Mouse (Mus musculus): ENCODE data around the gene Cbx1. TPM values are rescaled to one million over a fixed set of nuclear protein-coding genes. Genes with fewer than 3 reads are reported as not detected.
"Not testable (repeated sequence)": the region's sequence is repeated elsewhere in the genome, so short reads cannot be mapped to it uniquely, and the experiment has no call there.

The Cbx1 gene
- total and polyA plus RNA-seq, 3 experiments = 132 to 368 (median 152) TPM

DNA sequence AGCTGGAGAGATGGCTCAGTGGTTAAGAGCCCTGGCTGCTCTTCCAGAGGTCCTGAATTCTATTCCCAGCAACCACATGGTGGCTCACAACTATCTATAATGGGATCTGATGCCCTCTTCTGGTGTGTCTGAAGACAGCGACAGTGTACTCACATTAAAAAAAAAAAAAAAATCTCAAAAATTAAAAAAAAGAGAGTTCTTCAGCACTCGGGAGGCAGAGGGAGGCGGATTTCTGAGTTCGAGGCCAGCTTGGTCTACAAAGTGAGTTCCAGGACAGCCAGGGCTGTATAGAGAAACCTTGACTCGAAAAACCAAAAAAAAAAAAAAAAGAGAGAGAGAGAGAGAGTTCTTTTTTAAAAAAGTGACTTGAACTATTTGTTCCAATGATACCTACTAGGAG lies 60.2 kb downstream of the Cbx1 start:
- H3K27ac ChIP-seq (ENCODE audit: control insufficient read depth, low read depth, low read length); H3K27me3 ChIP-seq (ENCODE audit: control insufficient read depth in 1 of 2, insufficient read depth in 2 of 2, low read length in 2 of 2); H3K9me3 ChIP-seq (replicated peaks; ENCODE audit: insufficient read depth, low read length); DNase-seq (ENCODE audit: low read depth, low spot score); H3K4me1 ChIP-seq (ENCODE audit: control insufficient read depth in 1 of 2, insufficient read depth in 2 of 2, low read length in 2 of 2); H3K79me2 ChIP-seq (ENCODE audit: control insufficient read depth, insufficient read depth, low read length, poor library complexity); H3K9ac ChIP-seq (ENCODE audit: control insufficient read depth, low read depth, low read length, poor library complexity, severe bottlenecking); H3K36me3 ChIP-seq (ENCODE audit: control insufficient read depth in 1 of 2, insufficient read depth in 2 of 2, low read length in 2 of 2): not testable (repeated sequence)
- TF ChIP-seq ZNF384 (IDR thresholded peaks at IDR 0.05; ENCODE audit: low read depth, low read length) = peak; percentile 69
- peak overlapping the region; percentile 56; a peak in 3 of 4 replicates for H3K4me3 ChIP-seq (ENCODE audit: control insufficient read depth in 1 of 2, insufficient read depth in 1 of 2, low read depth in 2 of 2, low read length in 2 of 2)

DNA sequence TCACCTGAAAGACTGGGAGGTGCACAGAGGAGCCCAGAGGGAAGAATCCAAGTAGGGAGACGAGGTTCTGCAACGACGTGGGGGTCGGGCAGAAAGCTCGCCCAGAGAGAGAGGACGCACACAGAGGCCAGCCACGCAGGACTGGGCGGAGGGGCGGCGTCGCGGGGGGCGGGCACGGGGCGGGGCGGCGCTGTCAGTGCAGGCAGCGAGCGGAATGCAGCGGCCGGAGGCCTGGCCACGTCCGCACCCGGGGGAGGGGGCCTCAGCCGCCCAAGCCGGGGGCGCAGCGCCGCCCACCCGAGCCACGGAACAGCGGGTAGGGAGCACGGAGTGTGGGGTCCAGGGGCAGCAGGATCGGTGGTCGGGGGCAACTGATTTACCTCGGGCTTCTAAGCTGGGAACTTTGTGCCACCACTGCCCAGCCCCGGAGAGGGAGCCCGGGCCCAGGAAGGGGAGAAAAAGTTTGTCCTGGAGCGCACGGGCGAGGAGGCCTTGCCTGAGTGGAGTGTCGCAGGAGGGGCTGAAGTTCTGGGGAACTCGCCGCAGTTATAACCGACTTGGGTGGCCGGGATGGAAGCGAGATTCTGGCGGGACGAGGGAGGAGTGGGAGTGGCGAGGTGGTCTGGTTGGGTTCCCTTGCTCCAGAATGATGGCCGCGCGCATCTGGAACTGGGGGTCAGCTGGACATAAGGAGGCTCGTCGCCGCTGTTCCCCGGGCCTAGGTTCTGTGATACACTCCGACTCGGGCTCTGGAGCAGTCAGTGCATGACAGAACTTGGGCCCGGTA lies 60.9 kb downstream of the Cbx1 start, which contains the start of gene Copz2:
TSS of gene Copz2 (plus strand) at position 190 of the 787 bp plus-strand sequence.
- Histone ChIP-seq H3K79me2 (ENCODE audit: control insufficient read depth, insufficient read depth, low read length, poor library complexity) (no peaks in the 10 kb centered on the region), H3K9me3 (replicated peaks; ENCODE audit: insufficient read depth, low read length) (no peaks in the 10 kb centered on the region), H3K27me3 (ENCODE audit: control insufficient read depth in 1 of 2, insufficient read depth in 2 of 2, low read length in 2 of 2) (peaks cover 2 to 6% of the 10 kb centered on the region in 2 experiments; a peak in 3 of 4 replicates), H3K9ac (ENCODE audit: control insufficient read depth, low read depth, low read length, poor library complexity, severe bottlenecking) (peak within 1 kb of the TSS; percentile 57), H3K27ac (ENCODE audit: control insufficient read depth, low read depth, low read length) (no peak within 1 kb of the TSS), H3K4me1 (ENCODE audit: control insufficient read depth in 1 of 2, insufficient read depth in 2 of 2, low read length in 2 of 2) (no peaks in the 10 kb centered on the region; a peak in 1 of 4 replicates), H3K36me3 (ENCODE audit: control insufficient read depth in 1 of 2, insufficient read depth in 2 of 2, low read length in 2 of 2) (no peaks in the 10 kb centered on the region), H3K4me3 (ENCODE audit: control insufficient read depth in 1 of 2, insufficient read depth in 1 of 2, low read depth in 2 of 2, low read length in 2 of 2) (peak within 1 kb of the TSS; percentile 56 to 61)
- TF ChIP-seq NELFE (IDR thresholded peaks at IDR 0.05; ENCODE audit: low read depth, low read length) (no peak), MXI1 (IDR thresholded peaks at IDR 0.05; ENCODE audit: low read depth, low read length) (no peak), POLR2AphosphoS2 (IDR thresholded peaks at IDR 0.05; ENCODE audit: low read length) (no peak), CHD2 (IDR thresholded peaks at IDR 0.05; ENCODE audit: low read length) (no peak), MAFK (IDR thresholded peaks at IDR 0.05; ENCODE audit: borderline replicate concordance, low read depth, low read length) (no peak), TCF12 (IDR thresholded peaks at IDR 0.05; ENCODE audit: low read depth, low read length) (no peak), RCOR1 (IDR thresholded peaks at IDR 0.05; ENCODE audit: low read depth, low read length) (no peak), BHLHE40 (IDR thresholded peaks at IDR 0.05; ENCODE audit: borderline replicate concordance, low read depth, low read length) (no peak), MAZ (IDR thresholded peaks at IDR 0.05; ENCODE audit: low read depth, low read length) (no peak), EP300 (IDR thresholded peaks at IDR 0.05; ENCODE audit: low read depth in 1 of 2, low read length in 2 of 2) (no peak), POLR2A (IDR thresholded peaks at IDR 0.05; ENCODE audit: control insufficient read depth in 1 of 2, insufficient read depth in 1 of 2, low read depth in 1 of 2, low read length in 2 of 2, poor library complexity in 1 of 2) (no peak), ZMIZ1 (IDR thresholded peaks at IDR 0.05; ENCODE audit: low read depth, low read length) (no peak), CHD1 (IDR thresholded peaks at IDR 0.05; ENCODE audit: low read depth, low read length) (no peak)
- DNase-seq (ENCODE audit: low read depth, low spot score) = peak; percentile 34

DNA sequence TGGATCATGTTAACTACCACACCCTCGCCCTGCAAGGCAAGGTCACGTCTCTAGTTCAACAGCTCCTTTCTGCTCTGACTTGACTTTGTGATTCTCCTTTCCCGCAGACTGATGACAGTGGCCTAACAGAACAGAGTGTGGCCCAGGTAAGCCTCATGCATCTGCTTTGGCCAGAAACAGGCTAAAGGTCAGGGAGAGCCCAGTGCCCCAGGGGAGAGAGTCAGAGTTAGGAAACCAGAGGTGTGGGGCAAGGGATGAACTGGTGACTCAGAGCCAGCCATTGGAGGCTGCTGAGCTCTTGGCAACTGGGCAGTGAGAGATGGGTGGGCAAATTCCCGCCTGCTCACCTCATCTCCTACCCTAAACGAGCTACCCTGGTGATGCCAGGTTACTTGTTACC lies 68.5 kb downstream of the Cbx1 start:
- Histone ChIP-seq H3K4me1 (ENCODE audit: control insufficient read depth in 1 of 2, insufficient read depth in 2 of 2, low read length in 2 of 2) (peaks cover 0 to 5% of the 10 kb centered on the region in 2 experiments; a peak in 1 of 4 replicates), H3K36me3 (ENCODE audit: control insufficient read depth in 1 of 2, insufficient read depth in 2 of 2, low read length in 2 of 2) (no peaks in the 10 kb centered on the region), H3K27ac (ENCODE audit: control insufficient read depth, low read depth, low read length) (no peak overlapping the region), H3K9me3 (replicated peaks; ENCODE audit: insufficient read depth, low read length) (no peaks in the 10 kb centered on the region), H3K4me3 (ENCODE audit: control insufficient read depth in 1 of 2, insufficient read depth in 1 of 2, low read depth in 2 of 2, low read length in 2 of 2) (no peak overlapping the region), H3K79me2 (ENCODE audit: control insufficient read depth, insufficient read depth, low read length, poor library complexity) (no peaks in the 10 kb centered on the region), H3K9ac (ENCODE audit: control insufficient read depth, low read depth, low read length, poor library complexity, severe bottlenecking) (no peak overlapping the region), H3K27me3 (ENCODE audit: control insufficient read depth in 1 of 2, insufficient read depth in 2 of 2, low read length in 2 of 2) (peaks cover 3 to 4% of the 10 kb centered on the region in 2 experiments; a peak in 3 of 4 replicates)
- no peak for DNase-seq (ENCODE audit: low read depth, low spot score)
- TF ChIP-seq USF1 (IDR thresholded peaks at IDR 0.05; ENCODE audit: low read depth, low read length) (no peak), MAX (IDR thresholded peaks at IDR 0.05; ENCODE audit: low read length) (no peak), TCF12 (IDR thresholded peaks at IDR 0.05; ENCODE audit: low read depth, low read length) (no peak), KAT2A (conservative IDR thresholded peaks at IDR 0.05; ENCODE audit: low read depth, low read length) (no peak), SMC3 (IDR thresholded peaks at IDR 0.05; ENCODE audit: low read depth, low read length) (no peak), ETS1 (IDR thresholded peaks at IDR 0.05; ENCODE audit: low read depth, low read length) (no peak), MAFK (IDR thresholded peaks at IDR 0.05; ENCODE audit: borderline replicate concordance, low read depth, low read length) (no peak), POLR2A (IDR thresholded peaks at IDR 0.05; ENCODE audit: control insufficient read depth in 1 of 2, insufficient read depth in 1 of 2, low read depth in 1 of 2, low read length in 2 of 2, poor library complexity in 1 of 2) (no peak), MXI1 (IDR thresholded peaks at IDR 0.05; ENCODE audit: low read depth, low read length) (no peak), ZC3H11A (IDR thresholded peaks at IDR 0.05; ENCODE audit: low read depth, low read length) (no peak), NELFE (IDR thresholded peaks at IDR 0.05; ENCODE audit: low read depth, low read length) (no peak), USF2 (IDR thresholded peaks at IDR 0.05; ENCODE audit: borderline replicate concordance in 1 of 2, insufficient read depth in 1 of 2, low read depth in 1 of 2, low read length in 2 of 2) (no peak), JUND (IDR thresholded peaks at IDR 0.05; ENCODE audit: low read depth, low read length) (no peak), UBTF (IDR thresholded peaks at IDR 0.05; ENCODE audit: borderline replicate concordance, insufficient read depth, low read depth, low read length) (no peak), SIN3A (IDR thresholded peaks at IDR 0.05; ENCODE audit: low read length) (no peak)

All from MEL (cell line).